Mouse (Mus musculus) embryonic stem cell, embryonic (primary cell): ENCODE results near the gene Socs7.

Experiments
- CTCF ChIA-PET, 4 experiments: fragments of 300-600 bp in 2 of 4; fragments of 350-600 bp in 2 of 4; sonication (Branson Sonifier 250); formaldehyde crosslinking; loops; one replicate each; lab custom pipeline; 2022; ENCODE audit warnings: inconsistent platforms in 2 of 4; lab: Charles Lee
- POLR2A ChIA-PET, 4 experiments: fragments of 300-600 bp in 2 of 4; fragments of 350-600 bp in 2 of 4; sonication (Branson Sonifier 250); formaldehyde crosslinking; loops; one replicate each; lab custom pipeline; 2022; ENCODE audit warnings: antibody characterized with exemption in 4 of 4, inconsistent platforms in 1 of 4; lab: Charles Lee

The Socs7 gene

DNA sequence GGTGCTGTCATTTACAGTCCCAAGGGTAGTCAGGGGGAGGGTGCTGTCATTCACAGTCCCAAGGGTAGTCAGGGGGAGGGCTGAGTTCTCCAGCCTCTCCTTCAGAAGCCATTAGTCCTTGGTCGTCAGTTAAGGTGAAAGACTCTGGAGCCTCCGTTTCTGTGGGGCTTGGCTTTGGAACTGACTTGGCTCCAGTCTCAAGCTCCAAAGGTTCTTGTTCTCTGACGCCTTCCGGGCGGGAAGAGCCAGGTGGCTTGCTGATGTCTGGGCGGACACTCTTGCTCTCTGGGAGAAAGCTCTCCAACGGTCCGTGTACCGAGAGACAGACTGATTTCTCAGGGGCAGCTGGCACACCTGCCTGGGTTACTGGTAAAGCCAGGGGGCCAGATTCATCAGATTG is 28.0 kb upstream of the Socs7 start:
- CTCF ChIA-PET: interaction anchor here in 2 of 4 experiments (0.5 to 5.4 kb wide), 7 partner anchors 10 to 32 kb away, joined by 3 to 35 read pairs (median 3); no protein-coding TSS in a partner anchor

DNA sequence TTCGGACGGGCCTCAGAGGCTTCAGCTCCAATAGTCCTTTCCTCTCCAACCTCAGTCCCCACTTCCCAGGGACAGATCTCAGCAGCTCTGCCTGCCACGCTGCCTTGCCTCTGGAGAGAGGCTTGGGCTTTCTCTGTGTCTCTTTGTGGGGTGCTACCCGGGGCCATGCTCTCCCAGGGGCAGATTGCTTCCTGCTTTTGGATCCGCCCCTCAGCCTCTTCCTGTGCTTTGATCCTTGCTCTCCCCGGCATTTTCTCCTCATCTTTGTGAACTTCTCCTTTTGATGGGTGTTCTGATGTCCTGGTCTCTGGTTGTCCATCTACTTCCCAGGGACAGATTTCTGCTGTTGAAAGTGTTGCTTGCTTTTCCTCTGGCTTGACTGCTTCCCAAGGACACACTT is 26.1 kb upstream of the Socs7 start:
- ChIA-PET CTCF (interaction anchor here (0.5 to 1.8 kb wide), 14 partner anchors 7 to 153 kb away, joined by 3 to 8 read pairs (median 4); no protein-coding TSS in a partner anchor), POLR2A (interaction anchor here (0.5 to 4.0 kb wide), 17 partner anchors 8 to 262 kb away, joined by 3 to 15 read pairs (median 3); partner anchors contain the start of genes Mrpl45 (in 2 of the 4) and Socs7 (in 1 of the 4))

More for the DNA sequence above, 28.0 kb upstream of the Socs7 start:
- POLR2A ChIA-PET: interaction anchor here in 2 of 4 experiments (1.0 to 4.0 kb wide), 14 partner anchors 9 to 81 kb away, joined by 3 to 20 read pairs (median 5); partner anchors contain the start of genes Mrpl45 (in 2 of the 2) and Arhgap23 (in 1 of the 2)

DNA sequence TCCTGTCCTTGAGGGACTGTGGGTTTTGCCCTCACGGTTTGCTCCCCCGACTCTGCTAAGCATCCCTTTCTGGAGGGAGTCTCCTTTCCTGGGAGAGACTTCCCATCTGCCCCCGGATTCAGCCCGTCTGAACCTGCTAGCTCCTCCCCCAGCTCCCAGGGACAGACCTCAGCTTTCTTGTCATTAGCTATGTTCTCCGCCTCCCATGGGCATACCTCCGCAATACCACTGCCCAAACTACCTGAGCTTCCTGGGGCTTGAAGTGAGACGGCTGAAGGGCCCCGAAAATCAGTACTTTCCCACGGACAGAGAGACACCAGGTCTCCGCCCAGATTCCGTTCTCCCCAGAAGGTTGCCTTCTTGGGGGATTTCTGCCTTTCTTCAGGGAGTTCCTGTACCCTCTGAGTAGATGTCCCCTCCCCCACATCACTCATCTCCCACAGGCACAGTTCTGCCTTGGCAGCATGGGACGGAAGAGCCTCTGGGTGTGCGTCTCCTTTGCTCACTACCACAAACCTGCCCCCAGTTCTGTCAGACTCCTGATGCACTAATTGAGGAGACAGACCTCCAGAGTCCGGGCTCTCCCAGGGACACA is 25.5 kb upstream of the Socs7 start:
- ChIA-PET CTCF (interaction anchor here (0.5 to 1.7 kb wide), 13 partner anchors 7 to 481 kb away, joined by 3 to 8 read pairs (median 5); no protein-coding TSS in a partner anchor), POLR2A (interaction anchor here (0.5 to 4.0 kb wide), 13 partner anchors 9 to 53 kb away, joined by 3 to 15 read pairs (median 4); partner anchors contain the start of genes Mrpl45 (in 2 of the 4) and Socs7 (in 1 of the 4))

DNA sequence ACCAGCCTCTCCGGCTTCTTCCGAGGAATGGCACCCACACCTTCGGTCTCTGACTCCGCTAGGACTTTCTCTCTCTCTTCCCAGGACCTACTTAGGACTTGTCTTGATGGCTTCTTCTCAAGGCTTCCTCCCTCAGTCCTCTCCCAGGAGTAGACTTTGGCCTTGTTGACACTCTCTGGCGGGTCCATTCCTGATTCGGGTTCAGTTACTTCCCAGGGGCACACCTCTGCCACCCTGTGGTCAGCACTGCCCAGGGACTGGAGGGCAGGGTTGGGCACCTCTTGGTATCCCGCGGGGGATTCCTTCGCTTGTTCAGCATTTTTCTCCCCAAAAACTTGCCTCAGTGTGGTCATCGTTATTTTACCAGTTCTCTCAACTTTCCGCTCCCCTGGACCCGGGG is 25.0 kb upstream of the Socs7 start:
- ChIA-PET CTCF (interaction anchor here (0.5 to 1.7 kb wide), 5 partner anchors 9 to 28 kb away, joined by 3 to 8 read pairs (median 7); no protein-coding TSS in a partner anchor), POLR2A (interaction anchor here (0.8 to 4.0 kb wide), 5 partner anchors 9 to 25 kb away, joined by 3 to 15 read pairs (median 4); partner anchors contain the start of gene Socs7 (in 1 of the 4))

DNA sequence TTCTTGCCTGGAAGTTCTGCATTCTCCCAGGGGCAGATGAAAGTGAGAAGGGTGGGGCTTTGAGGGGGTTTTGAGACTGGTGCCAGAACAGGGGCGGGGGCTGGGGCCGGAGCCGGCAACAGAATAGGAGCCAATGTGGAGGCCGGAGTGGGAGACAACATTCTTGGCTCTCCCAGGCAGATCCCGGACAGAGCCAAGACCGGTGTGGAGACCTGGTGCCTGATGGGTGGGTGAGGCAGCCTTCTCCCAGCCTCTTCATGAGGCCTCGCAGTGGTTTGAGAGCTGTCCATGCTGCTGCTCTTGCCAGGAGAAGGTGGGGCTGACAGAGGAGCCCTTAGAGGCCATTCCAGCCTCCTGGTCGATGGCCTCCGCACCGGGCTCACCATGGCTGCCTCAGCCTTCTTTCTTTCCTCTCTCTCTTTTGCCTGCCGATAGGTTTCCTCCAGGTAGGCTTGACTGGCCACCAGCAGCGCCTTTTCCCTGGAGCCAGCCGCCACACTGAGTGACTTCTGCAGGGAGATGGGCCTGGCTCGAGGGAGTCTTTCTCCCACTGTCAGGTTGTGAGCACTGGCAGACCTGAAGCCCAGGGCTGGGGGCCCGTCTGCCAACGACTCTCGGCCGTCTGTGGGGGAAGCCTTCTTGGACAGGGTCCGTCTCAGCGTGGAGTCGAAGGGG is 23.9 kb upstream of the Socs7 start:
- CTCF ChIA-PET: interaction anchor here in 2 of 4 experiments (0.6 to 1.0 kb wide), 2 partner anchors 10 to 620 kb away, joined by 3 read pairs; no protein-coding TSS in a partner anchor
- POLR2A ChIA-PET: interaction anchor here in 2 of 4 experiments (0.9 to 1.0 kb wide), 3 partner anchors 10 to 409 kb away, joined by 3 to 6 read pairs (median 4); no protein-coding TSS in a partner anchor

DNA sequence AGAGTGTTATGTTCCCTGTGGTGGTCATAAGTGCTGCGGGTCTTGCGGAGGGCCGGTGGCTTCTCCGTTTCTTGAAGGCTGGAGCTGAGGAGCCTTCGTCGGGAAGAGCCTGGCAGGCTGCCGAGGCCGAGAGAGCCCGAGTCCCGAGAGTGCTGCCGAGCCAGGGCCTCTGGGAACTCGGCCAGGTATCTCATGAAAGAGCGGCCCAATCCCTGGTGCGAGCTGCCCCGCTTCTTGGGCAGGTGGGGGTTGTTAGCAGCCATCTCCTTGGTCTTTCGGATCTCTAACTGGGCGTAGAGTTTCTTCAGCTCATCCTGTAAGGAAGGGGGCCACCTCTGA is 23.4 kb upstream of the Socs7 start:
- POLR2A ChIA-PET: interaction anchor here in 3 of 4 experiments (0.5 to 1.0 kb wide), 6 partner anchors 10 to 410 kb away, joined by 3 to 6 read pairs (median 4); no protein-coding TSS in a partner anchor

DNA sequence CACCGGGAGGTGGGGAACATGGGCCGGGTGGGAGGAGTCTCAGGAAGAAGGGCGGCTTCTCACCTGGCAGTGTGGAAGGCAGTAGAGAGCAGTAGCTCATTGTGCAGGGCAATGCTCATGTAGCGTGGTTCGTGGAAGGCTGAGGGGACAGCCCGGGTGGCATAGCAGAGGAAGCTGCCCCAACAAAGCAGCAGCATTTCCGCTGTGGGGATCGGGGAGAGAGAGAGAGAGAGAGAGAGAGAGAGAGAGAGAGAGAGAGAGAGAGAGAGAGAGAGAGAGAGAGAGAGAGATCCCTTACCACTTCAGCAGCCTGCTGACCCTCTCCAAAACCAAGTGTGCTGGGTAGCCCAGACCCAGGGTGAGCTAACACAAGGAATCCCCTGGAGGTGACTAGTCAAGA is 19.2 kb upstream of the Socs7 start:
- ChIA-PET POLR2A (interaction anchor here (0.6 to 3.3 kb wide), 26 partner anchors 8 to 616 kb away, joined by 3 to 24 read pairs (median 5); partner anchors contain the start of genes Mrpl45 (in 3 of the 4), Arhgap23 (in 1 of the 4) and Socs7 (in 1 of the 4)), CTCF (interaction anchor here (0.5 to 3.3 kb wide), 47 partner anchors 7 to 895 kb away, joined by 3 to 35 read pairs (median 4); partner anchors contain the start of genes Kpnb1 (in 1 of the 4) and Socs7 (in 1 of the 4))

More for the DNA sequence above, 23.4 kb upstream of the Socs7 start:
- CTCF ChIA-PET: interaction anchor here in 1 of 4 experiments (0.5 to 0.6 kb wide), 2 partner anchors 168 to 619 kb away, joined by 3 to 4 read pairs; no protein-coding TSS in a partner anchor

DNA sequence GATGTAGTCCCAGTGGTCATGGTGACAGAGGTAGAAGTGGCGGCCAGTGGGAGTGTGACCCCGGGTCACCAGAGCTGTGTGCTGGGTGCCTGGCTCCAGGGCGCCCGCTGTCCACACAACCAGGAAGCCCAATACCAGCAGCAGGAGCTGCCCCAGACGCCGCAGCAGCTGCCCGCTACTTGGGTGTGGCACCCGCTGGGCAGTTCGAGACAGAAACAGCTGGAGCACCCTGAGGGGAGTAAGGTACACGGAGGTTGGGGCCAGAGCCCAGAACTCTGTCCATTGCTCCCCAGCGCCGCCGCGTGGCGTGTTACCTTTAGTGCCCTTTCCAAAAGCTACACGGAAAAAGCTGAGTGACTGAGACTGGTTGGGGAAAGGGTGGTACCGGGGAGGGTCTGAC is 18.7 kb upstream of the Socs7 start:
- POLR2A ChIA-PET: interaction anchor here (0.6 to 3.3 kb wide), 36 partner anchors 8 to 616 kb away, joined by 3 to 24 read pairs (median 4); partner anchors contain the start of genes Mrpl45 (in 3 of the 4), Arhgap23 (in 1 of the 4) and Socs7 (in 1 of the 4)
- CTCF ChIA-PET: interaction anchor here (0.5 to 3.3 kb wide), 65 partner anchors 8 to 895 kb away, joined by 3 to 35 read pairs (median 4); partner anchors contain the start of genes Kpnb1 (in 1 of the 4) and Socs7 (in 1 of the 4)

DNA sequence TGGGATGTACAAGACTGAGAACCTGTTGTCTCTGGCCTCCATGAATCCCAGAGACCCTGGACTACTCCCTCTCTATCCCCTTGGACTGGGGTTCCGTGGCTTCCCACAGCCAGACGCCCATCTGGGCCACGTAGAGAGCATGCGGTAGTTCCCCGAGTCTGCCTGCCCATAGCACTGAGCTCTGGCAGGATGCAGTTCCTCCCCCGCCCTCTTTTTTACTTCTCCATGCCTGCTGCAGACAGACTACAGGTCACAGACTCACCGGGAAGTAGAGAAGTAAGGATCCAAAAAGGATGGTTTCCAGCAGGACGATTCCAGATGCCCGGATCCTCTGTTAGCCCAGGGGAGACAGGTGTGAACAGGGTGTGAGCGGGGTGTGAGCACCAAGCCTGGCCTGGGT is 16.9 kb upstream of the Socs7 start:
- POLR2A ChIA-PET: interaction anchor here in 3 of 4 experiments (0.6 to 3.3 kb wide), 13 partner anchors 9 to 255 kb away, joined by 3 to 24 read pairs (median 4); partner anchors contain the start of genes Arhgap23 (in 1 of the 3) and Mrpl45 (in 1 of the 3)
- CTCF ChIA-PET: interaction anchor here (0.6 to 3.3 kb wide), 13 partner anchors 9 to 455 kb away, joined by 3 to 35 read pairs (median 4); partner anchors contain the start of gene Socs7 (in 1 of the 4)

DNA sequence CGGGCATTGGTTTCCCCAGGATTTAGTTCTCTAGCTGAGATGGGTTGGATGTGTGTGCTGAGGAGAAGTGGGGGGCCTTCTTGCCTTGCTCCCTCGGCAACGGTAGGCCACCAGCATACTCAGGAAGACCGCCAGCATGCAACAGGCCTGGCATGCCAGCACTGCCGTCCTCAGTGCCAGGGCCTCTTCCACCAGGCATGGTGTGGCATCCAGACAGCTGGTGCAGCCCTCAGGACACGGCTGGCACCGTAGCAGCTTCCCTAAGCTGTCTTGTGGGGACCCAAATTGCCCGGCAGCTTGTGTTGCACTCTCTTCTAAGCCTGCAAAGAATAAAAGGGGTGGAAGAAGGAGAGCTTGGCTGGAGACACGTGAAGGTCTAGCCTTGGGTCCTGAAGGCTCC is 16.0 kb upstream of the Socs7 start:
- POLR2A ChIA-PET: interaction anchor here in 2 of 4 experiments (1.0 to 3.3 kb wide), 4 partner anchors 11 to 69 kb away, joined by 3 to 24 read pairs (median 8); partner anchors contain the start of gene Arhgap23 (in 1 of the 2)

DNA sequence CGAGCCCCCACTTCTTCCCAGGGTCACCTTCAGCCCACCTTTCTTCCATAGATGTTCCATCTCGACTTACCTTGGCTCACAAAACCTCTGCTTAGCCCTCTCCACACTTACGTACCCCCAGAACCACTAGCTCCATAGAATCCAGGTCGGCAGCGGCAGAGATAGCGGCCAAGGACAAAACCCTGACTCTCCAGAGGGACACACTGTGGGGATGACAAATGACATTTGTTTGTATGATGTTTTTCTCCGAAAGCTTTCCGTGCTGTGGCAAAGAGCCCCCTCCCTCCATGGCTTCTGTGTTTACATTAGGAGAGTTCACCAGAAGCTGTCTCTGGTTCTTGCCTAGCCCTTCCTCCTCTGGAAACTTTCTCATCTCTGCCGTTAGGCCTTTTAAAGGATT is 15.1 kb upstream of the Socs7 start:
- CTCF ChIA-PET: interaction anchor here in 3 of 4 experiments (0.6 to 2.3 kb wide), 9 partner anchors 11 to 1140 kb away, joined by 3 to 7 read pairs (median 3); partner anchors contain the start of gene Socs7 (in 1 of the 3)
- POLR2A ChIA-PET: interaction anchor here in 2 of 4 experiments (0.6 to 1.6 kb wide), 5 partner anchors 15 to 277 kb away, joined by 3 to 8 read pairs (median 3); partner anchors contain the start of genes Arhgap23 (in 1 of the 2) and Socs7 (in 1 of the 2)

More for the DNA sequence above, 16.0 kb upstream of the Socs7 start:
- CTCF ChIA-PET: interaction anchor here in 3 of 4 experiments (0.5 to 2.3 kb wide), 6 partner anchors 8 to 447 kb away, joined by 3 to 12 read pairs (median 4); no protein-coding TSS in a partner anchor

DNA sequence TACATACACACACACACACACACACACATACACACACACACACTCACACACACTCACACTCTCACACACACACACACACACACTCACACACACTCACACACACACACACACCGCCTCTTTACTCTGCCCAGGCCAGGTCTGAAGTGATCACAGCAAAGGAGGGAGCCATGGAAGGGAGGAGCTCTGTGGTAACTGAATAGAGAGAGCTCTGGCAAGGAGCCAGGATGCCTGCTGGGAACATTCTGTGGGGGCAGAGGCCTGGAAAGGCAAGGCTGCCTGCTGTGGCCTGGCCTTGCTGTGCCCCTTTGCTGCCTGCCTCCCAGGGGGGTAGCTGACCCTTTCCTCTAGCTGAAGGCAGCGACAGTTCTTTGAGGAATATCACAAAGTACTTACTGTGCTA is 12.3 kb upstream of the Socs7 start:
- CTCF ChIA-PET: interaction anchor here in 1 of 4 experiments (0.5 to 1.4 kb wide), 5 partner anchors 10 to 104 kb away, joined by 3 to 6 read pairs (median 4); no protein-coding TSS in a partner anchor
- POLR2A ChIA-PET: interaction anchor here in 3 of 4 experiments (0.5 to 1.5 kb wide), 16 partner anchors 11 to 438 kb away, joined by 3 to 6 read pairs (median 3); partner anchors contain the start of genes Lrrc46 (in 1 of the 3), Mrpl10 (in 1 of the 3) and Socs7 (in 1 of the 3)

DNA sequence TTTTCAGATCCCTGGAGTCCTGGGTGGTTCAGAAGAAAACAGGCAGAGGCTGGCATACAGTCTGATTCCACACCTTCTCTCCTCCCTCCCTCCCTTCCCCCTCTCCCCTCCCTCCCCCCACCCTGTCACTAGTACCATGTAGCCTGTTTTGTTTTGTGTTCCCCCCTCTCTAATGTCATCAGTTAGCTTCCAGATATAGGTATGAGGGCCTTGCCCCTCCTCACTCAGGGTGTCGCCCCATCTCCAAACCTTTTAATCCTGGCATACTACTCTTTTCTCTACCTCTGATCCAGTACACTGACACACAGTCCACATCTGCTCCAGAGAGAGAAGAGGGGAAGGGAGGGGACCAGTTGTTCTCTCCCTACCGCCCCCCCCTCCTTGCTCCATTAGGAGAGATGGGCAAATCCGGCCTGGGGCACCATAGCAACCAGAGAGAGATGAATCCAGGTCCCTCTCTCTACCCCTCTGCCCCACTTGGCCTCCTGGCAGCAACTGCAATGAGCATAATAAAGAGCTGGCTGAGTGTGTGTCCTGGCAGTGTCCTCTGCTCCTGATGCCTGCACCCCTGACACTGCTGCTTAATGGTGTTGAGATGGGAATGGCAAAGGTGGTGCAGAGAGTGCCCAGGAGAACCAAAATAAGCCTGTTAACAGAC is 10.2 kb upstream of the Socs7 start, which contains the start of gene Gpr179:
Gene Gpr179 (minus strand): TSS at position 51 of the 658 bp plus-strand sequence.
- ChIA-PET CTCF (interaction anchor here in 2 of 4 experiments (0.6 to 0.8 kb wide), 2 partner anchors 21 to 456 kb away, joined by 3 to 8 read pairs; no protein-coding TSS in a partner anchor), POLR2A (interaction anchor here in 1 of 4 experiments (0.9 kb wide), 1 partner anchor 22 kb away, joined by 3 read pairs; no protein-coding TSS in a partner anchor)

DNA sequence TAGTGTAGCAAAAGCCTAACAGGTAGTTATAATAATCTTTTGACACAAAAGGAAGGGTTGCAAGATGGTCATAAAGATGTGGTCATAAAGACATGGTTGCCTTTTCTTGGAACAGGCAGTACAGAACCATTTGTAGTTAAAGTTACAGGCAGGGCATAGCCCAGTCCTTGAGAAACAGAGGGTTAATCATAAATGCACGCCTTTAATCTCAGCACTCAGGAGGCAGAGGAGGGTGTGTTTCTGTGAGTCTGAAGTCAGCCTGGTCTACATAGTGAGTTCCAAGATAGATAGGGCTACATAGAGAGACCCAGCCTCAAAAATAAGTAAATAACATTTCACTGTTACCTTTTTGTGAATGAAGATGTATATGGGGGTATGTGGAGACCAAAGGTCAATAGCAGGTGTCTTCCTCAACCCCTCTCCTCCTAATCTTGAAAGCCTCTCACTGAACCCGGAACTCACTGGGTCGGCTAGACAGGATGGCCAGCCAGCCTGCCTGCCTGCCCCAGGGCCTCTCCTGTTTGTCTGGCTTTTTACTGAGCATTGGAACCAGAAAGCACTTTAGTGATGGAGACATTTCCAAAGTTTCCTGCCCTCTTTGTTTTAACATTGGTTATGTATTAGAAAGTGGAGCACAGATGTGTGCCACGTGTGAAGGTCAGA is 9.3 kb upstream of the Socs7 start:
- POLR2A ChIA-PET: interaction anchor here in 1 of 4 experiments (0.9 to 1.5 kb wide), 2 partner anchors 23 to 33 kb away, joined by 3 read pairs; no protein-coding TSS in a partner anchor
- CTCF ChIA-PET: no interaction called here

DNA sequence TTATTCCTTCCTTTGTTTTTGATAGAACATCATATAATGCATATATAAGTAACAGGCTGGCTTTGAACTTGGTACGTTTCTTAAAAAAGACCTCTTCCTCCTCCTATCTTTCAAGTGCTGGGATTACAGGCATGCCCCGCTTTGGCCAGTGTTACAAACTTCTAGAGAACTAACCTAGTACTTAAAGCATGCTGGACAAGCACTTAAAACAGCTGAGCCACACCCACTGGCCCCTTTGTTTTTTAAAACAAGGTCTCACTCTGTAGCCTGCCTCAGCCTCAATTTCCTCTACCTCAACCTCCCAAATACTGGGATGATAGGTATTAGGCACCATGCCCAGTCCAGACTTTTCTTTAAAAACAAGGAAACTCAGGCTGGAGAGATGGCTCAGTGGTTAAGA is 7.7 kb upstream of the Socs7 start:
- ChIA-PET CTCF (interaction anchor here (0.6 to 1.3 kb wide), 9 partner anchors 9 to 458 kb away, joined by 3 to 4 read pairs (median 3); no protein-coding TSS in a partner anchor), POLR2A (interaction anchor here in 3 of 4 experiments (0.5 to 1.6 kb wide), 8 partner anchors 10 to 114 kb away, joined by 3 to 4 read pairs (median 3); no protein-coding TSS in a partner anchor)
